Mouse (Mus musculus) spleen, adult 2 months (tissue): ENCODE data around the gene Dlst.

ENCODE experiments used
- CTCF ChIP-seq: fragments of 200-500 bp; IDR thresholded peaks from 2 replicates; pipeline ENCODE4 v1.5.1; 2011; ENCODE audit warnings: mild to moderate bottlenecking, inconsistent platforms; ENCODE audit not compliant: insufficient read depth, insufficient read length, insufficient replicate concordance; ENCODE audit errors: extremely low read depth
- POLR2A ChIP-seq: fragments of 200-500 bp; IDR thresholded peaks from 2 replicates; pipeline ENCODE4 v1.6.1; 2011; ENCODE audit warnings: low read depth, low read length, inconsistent platforms

GRCm38 (mm10) chr12:85101001-85101400 is 9.6 kb upstream of the Dlst start:
- TF ChIP-seq CTCF (no peak), POLR2A (no peak)
